Mouse (Mus musculus) embryonic facial prominence, embryonic 14.5 days (tissue): ENCODE data around the gene Elavl1. TPM values are rescaled to one million over a fixed set of nuclear protein-coding genes. Genes with fewer than 3 reads are reported as not detected.
A peak's percentile ranks its signal among the peaks of the same experiment; 100 is the strongest.

Source experiments
- ATAC-seq: fragments of 200-750 bp; cut with Nextera tagmentation; 2 replicates; pipeline ENCODE4 v1.8.0; 2017; ENCODE audit warnings: low read depth, moderate number of reproducible peaks, moderate TSS enrichment
- DNase-seq: peaks from one replicate; pipeline ENCODE4 v3.0.0-alpha.2; 2015; ENCODE audit warnings: low spot score
- H3K27ac ChIP-seq: fragments of 300-500 bp; sonication (generic); replicated peaks from 2 replicates; pipeline ENCODE4 v1.5.1; 2014; ENCODE audit warnings: low read depth, mild to moderate bottlenecking, low read length, moderate library complexity
- H3K27me3 ChIP-seq: fragments of 300-500 bp; sonication (generic); replicated peaks from 2 replicates; pipeline ENCODE4 v1.6.1; 2014; ENCODE audit warnings: low read length; ENCODE audit not compliant: control insufficient read depth, insufficient read depth
- H3K36me3 ChIP-seq: fragments of 300-500 bp; sonication (generic); 2 replicates; pipeline ENCODE4 v1.6.1; 2014; ENCODE audit warnings: low read length, mixed read lengths; ENCODE audit not compliant: control insufficient read depth, insufficient read depth
- H3K4me1 ChIP-seq: fragments of 300-500 bp; sonication (generic); 2 replicates; pipeline ENCODE4 v1.6.1; 2014; ENCODE audit warnings: antibody characterized with exemption, low read length; ENCODE audit not compliant: control insufficient read depth, insufficient read depth
- H3K4me2 ChIP-seq: fragments of 300-500 bp; sonication (generic); 2 replicates; pipeline ENCODE4 v1.6.1; 2014; ENCODE audit warnings: low read depth, mild to moderate bottlenecking, low read length, moderate library complexity, mixed read lengths
- H3K4me3 ChIP-seq: fragments of 300-500 bp; sonication (generic); 2 replicates; pipeline ENCODE4 v1.5.1; 2014; ENCODE audit warnings: low read depth, mild to moderate bottlenecking, low read length
- H3K9ac ChIP-seq: fragments of 300-500 bp; sonication (generic); 2 replicates; pipeline ENCODE4 v1.6.1; 2014; ENCODE audit warnings: low read depth, mild to moderate bottlenecking, low read length, moderate library complexity, mixed read lengths
- H3K9me3 ChIP-seq: fragments of 300-500 bp; sonication (generic); 2 replicates; pipeline ENCODE4 v1.6.1; 2016; ENCODE audit warnings: low read length; ENCODE audit not compliant: control insufficient read depth
- WGBS: fragments of 180-500 bp; shearing (Covaris S2); extraction: QIAGEN DNeasy Blood & Tissue Kit; methylation state at CpG from one replicate; pipeline ENCODE4 v1.1.7; 2014; 5-methylcytosine and 5-hydroxymethylcytosine counted together
- polyA plus RNA-seq: library from polyadenylated mRNA; unstranded; fragments of >200 nt; fragmentation: Nextera tagmentation; extraction: Ambion mirVana; gene quantifications from 2 replicates; pipeline ENCODE4 v1.2.1, GENCODE M21; 2014

The Elavl1 gene
- polyA plus RNA-seq, 1 experiment from 2014 or later = 217 TPM

GRCm38 (mm10) chr8:4318796-4319572, 6.2 kb downstream of the Elavl1 start:
- WGBS = 80% methylated on average over 2 of the region's 2 CpGs
- Histone ChIP-seq H3K4me3 (no peak overlapping the region), H3K27ac (no peak overlapping the region), H3K4me2 (no peak overlapping the region), H3K36me3 (peaks cover 22% of the 10 kb centered on the region), H3K4me1 (peaks cover 4% of the 10 kb centered on the region; the same call in 1 of the 2 replicates), H3K9ac (no peak overlapping the region), H3K9me3 (no peaks in the 10 kb centered on the region), H3K27me3 (no peaks in the 10 kb centered on the region)
- ATAC-seq (no peak), DNase-seq (no peak)

GRCm38 (mm10) chr8:4318124-4318523, 7.1 kb downstream of the Elavl1 start:
- Histone ChIP-seq H3K36me3 (peaks cover 22% of the 10 kb centered on the region), H3K9me3 (no peaks in the 10 kb centered on the region), H3K9ac (no peak overlapping the region), H3K4me1 (peaks cover 4% of the 10 kb centered on the region; the same call in 1 of the 2 replicates), H3K4me2 (no peak overlapping the region), H3K27ac (no peak overlapping the region), H3K27me3 (no peaks in the 10 kb centered on the region), H3K4me3 (no peak overlapping the region)
- 93% methylated on average over 5 of the region's 5 CpGs for WGBS
- DNase-seq (no peak), ATAC-seq (no peak)

GRCm38 (mm10) chr8:4314852-4315251, 10.4 kb downstream of the Elavl1 start:
- Histone ChIP-seq H3K4me1 (no peaks in the 10 kb centered on the region), H3K27ac (no peak overlapping the region)
- 91% methylated on average over 3 of the region's 3 CpGs for whole genome bisulfite sequencing

GRCm38 (mm10) chr8:4313254-4314124, 11.7 kb downstream of the Elavl1 start:
- Histone ChIP-seq H3K4me3 (no peak overlapping the region), H3K36me3 (peaks cover 38% of the 10 kb centered on the region), H3K4me2 (no peak overlapping the region), H3K9ac (no peak overlapping the region), H3K27ac (no peak overlapping the region), H3K27me3 (no peaks in the 10 kb centered on the region), H3K4me1 (no peaks in the 10 kb centered on the region), H3K9me3 (no peaks in the 10 kb centered on the region)
- WGBS = 69% methylated on average over 3 of the region's 3 CpGs
- ATAC-seq (no peak), DNase-seq (peak; percentile 13)

More at GRCm38 (mm10) chr8:4314852-4315251, 10.4 kb downstream of the Elavl1 start:
- DNase-seq = no peak
- no peak overlapping the region for H3K4me3 ChIP-seq
- no peak overlapping the region for H3K4me2 ChIP-seq
- H3K9ac ChIP-seq = no peak overlapping the region
- H3K27me3 ChIP-seq = no peaks in the 10 kb centered on the region
- H3K36me3 ChIP-seq = peaks cover 24% of the 10 kb centered on the region
- no peaks in the 10 kb centered on the region for H3K9me3 ChIP-seq
- no peak for ATAC-seq

- H3K4me1 ChIP-seq = no peaks in the 10 kb centered on the region
- H3K4me3 ChIP-seq = no peak overlapping the region
- H3K9ac ChIP-seq = no peak overlapping the region
- H3K27ac ChIP-seq = no peak overlapping the region
- no peaks in the 10 kb centered on the region for H3K27me3 ChIP-seq
- no peaks in the 10 kb centered on the region for H3K9me3 ChIP-seq
- DNase-seq (no peak), ATAC-seq (no peak)
- H3K4me2 ChIP-seq = no peak overlapping the region
- H3K36me3 ChIP-seq = peaks cover 52% of the 10 kb centered on the region
These were observed 13.1 kb downstream of the Elavl1 start for GRCm38 (mm10) chr8:4312104-4312503.

GRCm38 (mm10) chr8:4305838-4306237, 19.4 kb downstream of the Elavl1 start:
- no peak overlapping the region for H3K9ac ChIP-seq
- no peak overlapping the region for H3K27ac ChIP-seq
- ATAC-seq (no peak), DNase-seq (no peak)
- 90% methylated on average over 2 of the region's 2 CpGs for WGBS
- H3K4me2 ChIP-seq = no peak overlapping the region
- no peaks in the 10 kb centered on the region for H3K4me1 ChIP-seq
- no peaks in the 10 kb centered on the region for H3K27me3 ChIP-seq
- peaks cover 98% of the 10 kb centered on the region for H3K36me3 ChIP-seq
- no peak overlapping the region for H3K4me3 ChIP-seq
- no peaks in the 10 kb centered on the region for H3K9me3 ChIP-seq

GRCm38 (mm10) chr8:4304124-4304547, 21.1 kb downstream of the Elavl1 start:
- ATAC-seq = no peak
- Histone ChIP-seq H3K36me3 (peaks cover 98% of the 10 kb centered on the region), H3K4me3 (no peak overlapping the region), H3K27me3 (no peaks in the 10 kb centered on the region), H3K4me1 (no peaks in the 10 kb centered on the region), H3K4me2 (no peak overlapping the region), H3K9ac (no peak overlapping the region), H3K27ac (no peak overlapping the region), H3K9me3 (no peaks in the 10 kb centered on the region)
- no peak for DNase-seq
- WGBS = 92% methylated on average over 3 of the region's 3 CpGs

- Histone ChIP-seq H3K9ac (no peak overlapping the region), H3K4me3 (no peak overlapping the region), H3K9me3 (no peaks in the 10 kb centered on the region), H3K4me2 (no peak overlapping the region), H3K27ac (no peak overlapping the region), H3K36me3 (peaks cover 95% of the 10 kb centered on the region), H3K4me1 (no peaks in the 10 kb centered on the region), H3K27me3 (no peaks in the 10 kb centered on the region)
- 95% methylated on average over 4 of the region's 4 CpGs for WGBS
- no peak for ATAC-seq
- no peak for DNase-seq
These were observed 27.4 kb downstream of the Elavl1 start for GRCm38 (mm10) chr8:4297822-4298221.
